Mouse (Mus musculus) CD4-positive, CD25-positive, alpha-beta regulatory T cell, adult 4 months (primary cell): ENCODE measurements around the gene Adamts15. TPM values are rescaled to one million over a fixed set of nuclear protein-coding genes. Genes with fewer than 3 reads are reported as not detected.

ENCODE experiments used
- ATAC-seq: one replicate; pipeline ENCODE4 v1.8.0; 2017
- polyA plus RNA-seq, 2 experiments: library from polyadenylated mRNA; unstranded; fragments of 100-300 nt; shearing (Covaris generic); gene quantifications; one replicate each; pipeline ENCODE4 v1.2.1; 2017

The Adamts15 gene
- not detected for polyA plus RNA-seq

GRCm38 (mm10) chr9:30922197-30922894 is at the start of gene Adamts15:
Gene Adamts15, minus strand, starts transcription at chr9:30922452.
- no peak for ATAC-seq

GRCm38 (mm10) chr9:30971967-30972366 is 49.7 kb upstream of the Adamts15 start:
- ATAC-seq = no peak

- no peak for ATAC-seq
These were observed 47.7 kb upstream of the Adamts15 start for GRCm38 (mm10) chr9:30970001-30970400.

- no peak for ATAC-seq
These were observed 45.9 kb upstream of the Adamts15 start for GRCm38 (mm10) chr9:30968130-30968529.

- no peak for ATAC-seq
These were observed 44.6 kb upstream of the Adamts15 start for GRCm38 (mm10) chr9:30966881-30967280.

- ATAC-seq = no peak
These were observed 42.4 kb upstream of the Adamts15 start for GRCm38 (mm10) chr9:30964685-30965084.

- ATAC-seq = no peak
These were observed 41.5 kb upstream of the Adamts15 start for GRCm38 (mm10) chr9:30963780-30964179.

GRCm38 (mm10) chr9:30955246-30955645 is 33.0 kb upstream of the Adamts15 start:
- ATAC-seq = no peak

GRCm38 (mm10) chr9:30953287-30953686 is 31.0 kb upstream of the Adamts15 start:
- ATAC-seq = no peak

- no peak for ATAC-seq
These were observed 29.2 kb upstream of the Adamts15 start for GRCm38 (mm10) chr9:30951461-30951860.

GRCm38 (mm10) chr9:30950592-30950991 is 28.3 kb upstream of the Adamts15 start:
- ATAC-seq = no peak

- ATAC-seq = no peak
These were observed 27.7 kb upstream of the Adamts15 start for GRCm38 (mm10) chr9:30949971-30950370.

GRCm38 (mm10) chr9:30949422-30949821 is 27.2 kb upstream of the Adamts15 start:
- ATAC-seq = no peak

- ATAC-seq = no peak
These were observed 23.0 kb upstream of the Adamts15 start for GRCm38 (mm10) chr9:30945276-30945675.

GRCm38 (mm10) chr9:30944234-30944633 is 22.0 kb upstream of the Adamts15 start:
- ATAC-seq = no peak

GRCm38 (mm10) chr9:30943341-30943740 is 21.1 kb upstream of the Adamts15 start:
- ATAC-seq = no peak

GRCm38 (mm10) chr9:30942512-30943313 is 20.5 kb upstream of the Adamts15 start, which contains the start of gene Adamts8:
Gene Adamts8, plus strand, starts transcription at chr9:30942562.
- ATAC-seq = no peak

GRCm38 (mm10) chr9:30940328-30940727 is 18.1 kb upstream of the Adamts15 start:
- no peak for ATAC-seq

GRCm38 (mm10) chr9:30936674-30937438 is 14.6 kb upstream of the Adamts15 start:
- ATAC-seq = no peak

GRCm38 (mm10) chr9:30934827-30935226 is 12.6 kb upstream of the Adamts15 start:
- ATAC-seq = no peak

- ATAC-seq = no peak
These were observed 10.1 kb upstream of the Adamts15 start for GRCm38 (mm10) chr9:30932346-30932745.

GRCm38 (mm10) chr9:30928759-30929158 is 6.5 kb upstream of the Adamts15 start:
- no peak for ATAC-seq
